Mouse (Mus musculus) hindbrain, embryonic 14.5 days (tissue): Measurements from ENCODE around the gene Rnf227. TPM values are rescaled to one million over a fixed set of nuclear protein-coding genes. Genes with fewer than 3 reads are reported as not detected.
A peak's percentile ranks its signal among the peaks of the same experiment; 100 is the strongest.

ENCODE experiments used
- ATAC-seq: fragments of 200-750 bp; cut with Nextera tagmentation; 2 replicates; pipeline ENCODE4 v1.8.0; 2017; ENCODE audit warnings: moderate number of reproducible peaks, mild to moderate bottlenecking, moderate TSS enrichment, moderate library complexity; ENCODE audit not compliant: low FRiP score
- DNase-seq: peaks from one replicate; pipeline ENCODE4 v3.0.0-alpha.2; 2015; ENCODE audit warnings: low spot score
- H3K27ac ChIP-seq: fragments of 300-500 bp; sonication (generic); 2 replicates; pipeline ENCODE4 v1.5.1; 2014; ENCODE audit warnings: mild to moderate bottlenecking, moderate library complexity
- H3K27me3 ChIP-seq: fragments of 300-500 bp; sonication (generic); 2 replicates; pipeline ENCODE4 v1.6.1; 2014; ENCODE audit warnings: mild to moderate bottlenecking, low read length, mixed read lengths; ENCODE audit not compliant: control insufficient read depth, insufficient read depth
- H3K36me3 ChIP-seq: fragments of 300-500 bp; sonication (generic); replicated peaks from 2 replicates; pipeline ENCODE4 v1.6.1; 2014; ENCODE audit not compliant: control insufficient read depth, insufficient read depth
- H3K4me1 ChIP-seq: fragments of 300-500 bp; sonication (generic); replicated peaks from 2 replicates; pipeline ENCODE4 v1.6.1; 2014; ENCODE audit warnings: antibody characterized with exemption, low read length, mixed read lengths; ENCODE audit not compliant: control insufficient read depth, insufficient read depth
- H3K4me2 ChIP-seq: fragments of 300-500 bp; sonication (generic); replicated peaks from 2 replicates; pipeline ENCODE4 v1.6.1; 2014; ENCODE audit warnings: mild to moderate bottlenecking, moderate library complexity
- H3K4me3 ChIP-seq: fragments of 300-500 bp; sonication (generic); replicated peaks from 2 replicates; pipeline ENCODE4 v1.5.1; 2014; ENCODE audit warnings: mild to moderate bottlenecking, low read length
- H3K9ac ChIP-seq: fragments of 300-500 bp; sonication (generic); 2 replicates; pipeline ENCODE4 v1.6.1; 2014
- H3K9me3 ChIP-seq: fragments of 300-500 bp; sonication (generic); 2 replicates; pipeline ENCODE4 v1.6.1; 2016; ENCODE audit warnings: low read length; ENCODE audit not compliant: control insufficient read depth
- WGBS: fragments of 180-500 bp; shearing (Covaris S2); extraction: QIAGEN DNeasy Blood & Tissue Kit; methylation state at CpG from one replicate; pipeline ENCODE4 v1.1.7; 2014; 5-methylcytosine and 5-hydroxymethylcytosine counted together
- polyA plus RNA-seq: library from polyadenylated mRNA; unstranded; fragments of >200 nt; fragmentation: Nextera tagmentation; extraction: Ambion mirVana; gene quantifications from 2 replicates; pipeline ENCODE4 v1.2.1, GENCODE M21; 2014

The Rnf227 gene
- polyA plus RNA-seq, 1 experiment from 2014 or later = 224 TPM

GRCm38 (mm10) chr11:69346441-69346840 lies 6.2 kb downstream of the Rnf227 start:
- no peak overlapping the region for H3K27ac ChIP-seq
- DNase-seq (no peak), ATAC-seq (no peak)
- H3K27me3 ChIP-seq = no peaks in the 10 kb centered on the region
- no peaks in the 10 kb centered on the region for H3K9me3 ChIP-seq
- H3K4me2 ChIP-seq = no peak overlapping the region
- no peak overlapping the region for H3K9ac ChIP-seq
- peaks cover 8% of the 10 kb centered on the region for H3K4me1 ChIP-seq
- WGBS = 90% methylated on average over 22 of the region's 26 CpGs
- H3K4me3 ChIP-seq = no peak overlapping the region
- H3K36me3 ChIP-seq = peaks cover 95% of the 10 kb centered on the region

GRCm38 (mm10) chr11:69356544-69356943 lies 16.3 kb downstream of the Rnf227 start:
- DNase-seq (no peak), ATAC-seq (no peak)
- H3K27ac ChIP-seq = no peak overlapping the region
- H3K9ac ChIP-seq = no peak overlapping the region
- no peaks in the 10 kb centered on the region for H3K4me1 ChIP-seq
- H3K27me3 ChIP-seq = no peaks in the 10 kb centered on the region
- no peaks in the 10 kb centered on the region for H3K9me3 ChIP-seq
- no peak overlapping the region for H3K4me3 ChIP-seq
- H3K4me2 ChIP-seq = no peak overlapping the region
- H3K36me3 ChIP-seq = peaks cover 100% of the 10 kb centered on the region
- 90% methylated on average over 5 of the region's 5 CpGs for WGBS

GRCm38 (mm10) chr11:69357690-69358089 lies 17.4 kb downstream of the Rnf227 start:
- Histone ChIP-seq H3K27me3 (no peaks in the 10 kb centered on the region), H3K4me1 (no peaks in the 10 kb centered on the region), H3K36me3 (peaks cover 100% of the 10 kb centered on the region), H3K27ac (no peak overlapping the region), H3K4me2 (no peak overlapping the region), H3K4me3 (no peak overlapping the region), H3K9me3 (no peaks in the 10 kb centered on the region), H3K9ac (no peak overlapping the region)
- ATAC-seq (no peak), DNase-seq (no peak)
- WGBS = 95% methylated on average over 12 of the region's 12 CpGs

GRCm38 (mm10) chr11:69362021-69362420 lies 21.8 kb downstream of the Rnf227 start:
- Histone ChIP-seq H3K9me3 (no peaks in the 10 kb centered on the region), H3K4me2 (no peak overlapping the region), H3K27me3 (no peaks in the 10 kb centered on the region), H3K9ac (no peak overlapping the region), H3K4me3 (no peak overlapping the region), H3K27ac (no peak overlapping the region), H3K4me1 (peaks cover 26% of the 10 kb centered on the region), H3K36me3 (peaks cover 75% of the 10 kb centered on the region)
- no peak for DNase-seq
- 40% methylated on average over 7 of the region's 7 CpGs for WGBS
- no peak for ATAC-seq

GRCm38 (mm10) chr11:69362479-69362878 lies 22.2 kb downstream of the Rnf227 start:
- Histone ChIP-seq H3K4me2 (no peak overlapping the region), H3K9me3 (no peaks in the 10 kb centered on the region), H3K36me3 (peaks cover 71% of the 10 kb centered on the region), H3K27ac (no peak overlapping the region), H3K27me3 (no peaks in the 10 kb centered on the region), H3K4me1 (peaks cover 26% of the 10 kb centered on the region), H3K9ac (no peak overlapping the region), H3K4me3 (no peak overlapping the region)
- DNase-seq (no peak), ATAC-seq (no peak)
- WGBS = 86% methylated on average over 2 of the region's 2 CpGs

- H3K4me1 ChIP-seq = peaks cover 32% of the 10 kb centered on the region
- no peaks in the 10 kb centered on the region for H3K9me3 ChIP-seq
- no peak for ATAC-seq
- H3K36me3 ChIP-seq = peaks cover 52% of the 10 kb centered on the region
- peak overlapping the region; percentile 97 for H3K4me2 ChIP-seq
- H3K4me3 ChIP-seq = no peak overlapping the region
- DNase-seq = no peak
- H3K9ac ChIP-seq = peak overlapping the region; percentile 18; the same call in 1 of the 2 replicates
- 52% methylated on average over 8 of the region's 8 CpGs for WGBS
- H3K27ac ChIP-seq = peak overlapping the region; percentile 100; the same call in 1 of the 2 replicates
- H3K27me3 ChIP-seq = no peaks in the 10 kb centered on the region
These were observed 24.1 kb downstream of the Rnf227 start for GRCm38 (mm10) chr11:69364376-69364775.

GRCm38 (mm10) chr11:69364910-69365309 lies 24.6 kb downstream of the Rnf227 start:
- peak overlapping the region; percentile 4; the same call in 1 of the 2 replicates for H3K4me3 ChIP-seq
- peak; percentile 74 for DNase-seq
- 2% methylated on average over 6 of the region's 6 CpGs for WGBS

GRCm38 (mm10) chr11:69365722-69366121 lies 25.5 kb downstream of the Rnf227 start:
- DNase-seq (no peak), ATAC-seq (no peak)
- Histone ChIP-seq H3K27ac (peak overlapping the region; percentile 100), H3K9me3 (no peaks in the 10 kb centered on the region), H3K4me2 (peak overlapping the region; percentile 97), H3K9ac (peak overlapping the region; percentile 64), H3K4me3 (peak overlapping the region; percentile 100), H3K4me1 (peaks cover 35% of the 10 kb centered on the region), H3K27me3 (no peaks in the 10 kb centered on the region), H3K36me3 (peaks cover 38% of the 10 kb centered on the region)
- WGBS = 22% methylated on average over 6 of the region's 6 CpGs

More at GRCm38 (mm10) chr11:69364910-69365309, 24.6 kb downstream of the Rnf227 start:
- Histone ChIP-seq H3K4me2 (peak overlapping the region; percentile 97), H3K36me3 (peaks cover 46% of the 10 kb centered on the region), H3K9ac (peak overlapping the region; percentile 64), H3K9me3 (no peaks in the 10 kb centered on the region), H3K27me3 (no peaks in the 10 kb centered on the region), H3K4me1 (peaks cover 32% of the 10 kb centered on the region), H3K27ac (peak overlapping the region; percentile 100)
- ATAC-seq = peak; percentile 49

- ATAC-seq (peak; percentile 87), DNase-seq (peak; percentile 90)
- H3K4me2 ChIP-seq = peak overlapping the region; percentile 97
- peak overlapping the region; percentile 100 for H3K27ac ChIP-seq
- no peaks in the 10 kb centered on the region for H3K9me3 ChIP-seq
- H3K9ac ChIP-seq = peak overlapping the region; percentile 100
- H3K4me3 ChIP-seq = peak overlapping the region; percentile 100
- H3K4me1 ChIP-seq = peaks cover 40% of the 10 kb centered on the region
- H3K36me3 ChIP-seq = peaks cover 32% of the 10 kb centered on the region
- H3K27me3 ChIP-seq = no peaks in the 10 kb centered on the region
- WGBS = under 1% methylated on average over 26 of the region's 26 CpGs
These were observed 26.0 kb downstream of the Rnf227 start for GRCm38 (mm10) chr11:69366157-69366854.
